Mouse (Mus musculus) heart, adult 2 months (tissue): ENCODE results near the gene Map3k20. TPM values are rescaled to one million over a fixed set of nuclear protein-coding genes. Genes with fewer than 3 reads are reported as not detected.

ENCODE experiments used
- DNase-seq, 2 experiments: peaks; one replicate each; pipeline ENCODE4 v3.0.0; 2021
- H3K27ac ChIP-seq: fragments of 200-600 bp; 2 replicates; pipeline ENCODE4 v1.8.1; 2022
- H3K27me3 ChIP-seq: fragments of 200-500 bp; 2 replicates; pipeline ENCODE4 v1.6.1; 2012; ENCODE audit warnings: mild to moderate bottlenecking, low read length, inconsistent platforms, mixed read lengths; ENCODE audit not compliant: control insufficient read depth, insufficient read depth
- H3K36me3 ChIP-seq: fragments of 200-500 bp; 2 replicates; pipeline ENCODE4 v1.6.1; 2012; ENCODE audit warnings: low read length, inconsistent platforms; ENCODE audit not compliant: control insufficient read depth, insufficient read depth
- H3K4me1 ChIP-seq: fragments of 200-500 bp; 2 replicates; pipeline ENCODE4 v1.6.1; 2011; ENCODE audit warnings: low read length; ENCODE audit not compliant: control insufficient read depth, insufficient read depth
- H3K4me3 ChIP-seq: fragments of 200-600 bp; 2 replicates; pipeline ENCODE4 v1.8.1; 2022
- H3K79me2 ChIP-seq: fragments of 200-500 bp; replicated peaks from 2 replicates; pipeline ENCODE4 v1.6.1; 2012; ENCODE audit warnings: mild to moderate bottlenecking, inconsistent platforms, low read length, moderate library complexity, mixed read lengths; ENCODE audit not compliant: control insufficient read depth, insufficient read depth
- H3K9ac ChIP-seq: fragments of 200-500 bp; 2 replicates; pipeline ENCODE4 v1.6.1; 2012; ENCODE audit warnings: low read depth, mild to moderate bottlenecking, control low read depth, inconsistent platforms, low read length, mixed read lengths
- CTCF ChIP-seq: fragments of 200-600 bp; IDR thresholded peaks from 2 replicates; pipeline ENCODE4 v1.8.1; 2022; ENCODE audit warnings: antibody characterized with exemption, mild to moderate bottlenecking, moderate library complexity
- EP300 ChIP-seq: fragments of 200-500 bp; IDR thresholded peaks from 2 replicates; pipeline ENCODE4 v1.6.1; 2011; ENCODE audit warnings: low read depth, low read length, control low read depth; ENCODE audit not compliant: insufficient read depth
- POLR2A ChIP-seq: fragments of 200-500 bp; IDR thresholded peaks from 2 replicates; pipeline ENCODE4 v1.6.1; 2011; ENCODE audit warnings: mild to moderate bottlenecking, low read depth, low read length, control low read depth; ENCODE audit not compliant: insufficient read depth
- WGBS: fragments of 180-500 bp; shearing (Covaris S2); methylation state at CpG from one replicate; pipeline ENCODE4 v1.1.7; 2018; 5-methylcytosine and 5-hydroxymethylcytosine counted together
- intact Hi-C: fragments of 180-260 bp; cut with DNase I; formaldehyde crosslinking; loops from one replicate; pipeline ENCODE4 v1.15.1; 2025
- polyA plus RNA-seq: library from polyadenylated mRNA; depleted of rRNA; stranded (reverse); fragments of >200 nt; gene quantifications from 2 replicates; pipeline ENCODE4 v1.2.3, GENCODE M21; 2012
- total RNA-seq, 2 experiments: library from RNA; stranded (reverse); gene quantifications; 2 replicates each; pipeline ENCODE4 v1.2.3; 2021

Map3k20 gene
- total and polyA plus RNA-seq, 3 experiments: 75.1 to 303 (median 275) TPM

GRCm38 (mm10) chr2:72366503-72366902 lies 81.1 kb downstream of the Map3k20 start:
- 38% methylated on average over 5 of the region's 5 CpGs for WGBS
- intact Hi-C loops: no loop called here
- peaks cover 13% of the 10 kb centered on the region for H3K4me1 ChIP-seq

GRCm38 (mm10) chr2:72367850-72368249 lies 82.4 kb downstream of the Map3k20 start:
- whole genome bisulfite sequencing: 88% methylated on average over 5 of the region's 5 CpGs
- H3K4me1 ChIP-seq: peaks cover 13% of the 10 kb centered on the region
- no peaks in the 10 kb centered on the region; the same call in 1 of the 2 replicates for H3K79me2 ChIP-seq
- DNase-seq: no peak
- no peak for TF ChIP-seq CTCF
- TF ChIP-seq EP300: no peak
- TF ChIP-seq POLR2A: no peak
- H3K9ac ChIP-seq: no peak overlapping the region
- no peaks in the 10 kb centered on the region for H3K27me3 ChIP-seq
- H3K27ac ChIP-seq: peak overlapping the region; percentile 83
- intact Hi-C loops: loop anchor here (2.0 kb wide), 1 partner anchor 33 kb away; no protein-coding TSS in a partner anchor
- H3K36me3 ChIP-seq: peaks cover 22% of the 10 kb centered on the region
- no peak overlapping the region for H3K4me3 ChIP-seq

More at GRCm38 (mm10) chr2:72366503-72366902, 81.1 kb downstream of the Map3k20 start:
- DNase-seq: no peak
- H3K36me3 ChIP-seq: peaks cover 24% of the 10 kb centered on the region
- no peak overlapping the region for H3K9ac ChIP-seq
- peak overlapping the region; percentile 34 for H3K27ac ChIP-seq
- TF ChIP-seq POLR2A (no peak), CTCF (no peak), EP300 (no peak)
- no peak overlapping the region for H3K4me3 ChIP-seq
- H3K27me3 ChIP-seq: no peaks in the 10 kb centered on the region
- no peaks in the 10 kb centered on the region; the same call in 1 of the 2 replicates for H3K79me2 ChIP-seq

GRCm38 (mm10) chr2:72369140-72369600 lies 83.7 kb downstream of the Map3k20 start:
- Histone ChIP-seq H3K36me3 (peaks cover 22% of the 10 kb centered on the region), H3K4me3 (no peak overlapping the region), H3K79me2 (no peaks in the 10 kb centered on the region; the same call in 1 of the 2 replicates), H3K4me1 (peaks cover 14% of the 10 kb centered on the region), H3K27me3 (no peaks in the 10 kb centered on the region), H3K9ac (peak overlapping the region; percentile 68), H3K27ac (peak overlapping the region; percentile 83)
- 1% methylated on average over 6 of the region's 6 CpGs for WGBS
- intact Hi-C loops: loop anchor here (2.0 kb wide), 1 partner anchor 34 kb away; no protein-coding TSS in a partner anchor
- no peak for TF ChIP-seq EP300
- TF ChIP-seq CTCF: no peak
- TF ChIP-seq POLR2A: no peak
- peak; percentile 56 to 57 for DNase-seq

GRCm38 (mm10) chr2:72372136-72372535 lies 86.7 kb downstream of the Map3k20 start:
- Histone ChIP-seq H3K79me2 (no peaks in the 10 kb centered on the region; the same call in 1 of the 2 replicates), H3K9ac (no peak overlapping the region), H3K27ac (no peak overlapping the region), H3K27me3 (no peaks in the 10 kb centered on the region), H3K36me3 (peaks cover 16% of the 10 kb centered on the region), H3K4me3 (no peak overlapping the region), H3K4me1 (peaks cover 12% of the 10 kb centered on the region)
- intact Hi-C loops: no loop called here
- 80% methylated on average over 13 of the region's 13 CpGs for WGBS
- DNase-seq: no peak
- TF ChIP-seq POLR2A: no peak
- TF ChIP-seq CTCF: no peak
- TF ChIP-seq EP300: no peak

GRCm38 (mm10) chr2:72374076-72374475 lies 88.6 kb downstream of the Map3k20 start:
- Histone ChIP-seq H3K27ac (no peak overlapping the region), H3K79me2 (no peaks in the 10 kb centered on the region), H3K4me1 (peaks cover 7% of the 10 kb centered on the region), H3K9ac (no peak overlapping the region), H3K4me3 (no peak overlapping the region), H3K27me3 (no peaks in the 10 kb centered on the region), H3K36me3 (peaks cover 12% of the 10 kb centered on the region)
- TF ChIP-seq CTCF (no peak), POLR2A (no peak), EP300 (no peak)
- WGBS: 85% methylated on average over 3 of the region's 3 CpGs
- intact Hi-C loops: no loop called here
- no peak for DNase-seq

- peaks cover 5% of the 10 kb centered on the region; the same call in 1 of the 2 replicates for H3K4me1 ChIP-seq
- no peaks in the 10 kb centered on the region for H3K79me2 ChIP-seq
- WGBS: 40% methylated on average over 3 of the region's 3 CpGs
- no peak for DNase-seq
- no peaks in the 10 kb centered on the region for H3K27me3 ChIP-seq
- no peak overlapping the region for H3K4me3 ChIP-seq
- intact Hi-C loops: no loop called here
- H3K9ac ChIP-seq: peak overlapping the region; percentile 19; the same call in 1 of the 2 replicates
- peaks cover 7% of the 10 kb centered on the region; the same call in 1 of the 2 replicates for H3K36me3 ChIP-seq
- TF ChIP-seq EP300 (no peak), POLR2A (no peak), CTCF (no peak)
- H3K27ac ChIP-seq: 0 out of 2 replicates have a peak overlapping the region, but pooled peaks have one; percentile 8
Measured at GRCm38 (mm10) chr2:72375877-72376276, 90.4 kb downstream of the Map3k20 start.
